Mouse (Mus musculus) mouse trophoblast stem cell (cell line): Measurements from ENCODE around the gene Eml2.
"Not testable (repeated sequence)": the region's sequence is repeated elsewhere in the genome, so short reads cannot be mapped to it uniquely, and the experiment has no call there.

ENCODE experiments used
- in situ Hi-C, 2 experiments: fragments of 300-500 bp; cut with MseI, MboI; formaldehyde crosslinking; loops; 2 replicates in 1 of 2; 3 replicates in 1 of 2; pipeline ENCODE4 v1.15.1; 2025

Eml2 gene

DNA sequence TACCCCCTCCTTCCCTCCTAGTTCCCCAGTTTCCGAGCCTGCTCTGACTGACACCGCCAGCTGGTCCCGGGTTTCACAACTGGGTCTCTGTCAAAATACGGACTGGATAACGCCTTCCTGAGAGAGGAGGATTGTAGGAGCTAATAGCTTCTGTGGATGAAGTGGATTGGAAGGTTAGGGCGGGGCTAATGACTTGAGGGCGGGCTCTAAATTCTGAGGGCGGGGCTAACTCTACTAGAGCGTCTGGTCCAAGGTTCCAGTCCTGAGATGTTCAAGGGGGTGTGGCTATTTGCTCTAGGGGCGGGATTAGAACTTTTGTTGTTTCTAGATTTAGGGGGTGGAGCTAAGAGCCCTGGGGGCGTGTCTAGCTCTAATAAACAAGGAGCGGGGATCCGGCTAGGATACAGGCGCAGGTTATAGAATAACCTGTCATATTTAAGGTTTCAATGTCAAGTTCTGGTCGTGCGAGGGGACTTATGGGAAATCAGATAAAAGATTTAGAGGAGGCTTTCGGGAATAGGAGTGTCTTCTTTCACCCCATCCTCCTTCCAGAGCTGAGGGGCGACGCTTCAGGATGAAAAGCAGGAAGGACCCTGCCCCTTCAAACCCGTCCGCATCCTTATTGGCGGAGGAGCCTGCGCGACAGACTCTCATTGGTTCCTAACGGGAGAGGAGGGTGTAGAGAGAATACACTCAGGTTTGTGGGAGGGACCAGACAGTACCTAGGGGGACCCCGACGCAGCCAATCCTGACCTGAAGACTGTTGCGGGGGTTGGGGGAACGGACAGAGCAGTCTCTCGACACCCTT, at the start of gene Eml2:
TSS of gene Eml2 (plus strand) at position 714 of the 808 bp plus-strand sequence.
- in situ Hi-C loops, result loop anchor here in 1 of 2 experiments (5.0 kb wide), 1 partner anchor 106 kb away; the partner anchor contains the start of genes Ppm1n and Rtn2

DNA sequence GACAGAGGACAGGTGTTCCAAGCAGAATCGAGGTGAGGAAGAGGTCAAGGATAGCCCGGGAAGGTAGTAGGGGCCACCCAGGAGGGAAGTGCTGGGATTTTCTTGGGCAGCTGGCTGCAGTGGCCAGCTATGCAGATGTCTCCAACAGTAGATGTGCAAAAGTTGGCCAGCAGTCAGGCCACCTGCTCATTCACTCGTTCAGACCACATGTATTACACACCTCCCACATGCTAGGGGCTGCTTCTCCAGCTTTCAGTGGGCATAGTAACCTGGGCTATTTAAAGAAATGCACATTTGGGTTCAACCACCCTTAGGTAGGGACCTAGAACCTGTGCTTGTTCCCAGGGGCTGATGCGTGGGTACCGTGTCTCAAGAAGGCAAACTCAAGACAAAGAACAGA, 48.5 kb upstream of the Eml2 start:
- in situ Hi-C loops, result no loop called here

DNA sequence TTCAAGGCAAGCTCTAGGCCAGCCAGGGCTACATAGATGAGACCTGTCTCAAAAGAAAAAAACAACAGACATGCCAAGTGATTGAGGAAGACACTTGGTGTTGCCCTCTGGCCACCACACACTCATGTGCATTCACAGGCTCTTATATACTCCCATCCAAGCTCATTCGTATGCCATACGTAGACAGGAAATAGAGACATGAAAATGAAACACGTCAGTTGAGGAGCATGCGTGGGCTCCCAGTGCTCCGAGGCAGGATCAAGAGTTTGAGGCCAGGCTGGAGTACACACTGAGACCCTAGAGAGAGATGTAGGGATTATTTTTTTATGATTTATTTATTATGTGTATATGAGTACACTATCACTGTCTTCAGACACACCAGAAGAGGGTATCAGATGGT, 46.8 kb upstream of the Eml2 start:
- in situ Hi-C loops, result no loop called here

DNA sequence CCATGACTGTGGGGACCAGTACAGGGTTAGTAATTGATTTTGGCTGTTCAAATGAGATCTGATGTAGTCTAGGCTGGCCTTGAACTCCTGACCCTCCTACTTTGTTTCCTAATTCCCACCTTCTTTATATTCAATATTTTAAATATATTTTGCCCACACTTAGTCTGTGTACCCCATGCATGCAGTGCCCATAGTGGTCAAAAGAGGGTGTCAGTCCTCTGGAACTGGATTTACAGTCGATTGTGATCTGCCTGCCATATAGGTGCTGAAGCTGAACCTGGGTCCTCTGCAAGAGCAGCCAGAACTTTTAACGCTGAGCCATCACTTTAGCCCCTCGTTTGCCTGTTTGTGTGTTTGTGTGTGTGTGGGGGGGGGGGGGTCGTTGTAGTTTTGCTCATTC, 45.6 kb upstream of the Eml2 start:
- in situ Hi-C loops, result no loop called here

DNA sequence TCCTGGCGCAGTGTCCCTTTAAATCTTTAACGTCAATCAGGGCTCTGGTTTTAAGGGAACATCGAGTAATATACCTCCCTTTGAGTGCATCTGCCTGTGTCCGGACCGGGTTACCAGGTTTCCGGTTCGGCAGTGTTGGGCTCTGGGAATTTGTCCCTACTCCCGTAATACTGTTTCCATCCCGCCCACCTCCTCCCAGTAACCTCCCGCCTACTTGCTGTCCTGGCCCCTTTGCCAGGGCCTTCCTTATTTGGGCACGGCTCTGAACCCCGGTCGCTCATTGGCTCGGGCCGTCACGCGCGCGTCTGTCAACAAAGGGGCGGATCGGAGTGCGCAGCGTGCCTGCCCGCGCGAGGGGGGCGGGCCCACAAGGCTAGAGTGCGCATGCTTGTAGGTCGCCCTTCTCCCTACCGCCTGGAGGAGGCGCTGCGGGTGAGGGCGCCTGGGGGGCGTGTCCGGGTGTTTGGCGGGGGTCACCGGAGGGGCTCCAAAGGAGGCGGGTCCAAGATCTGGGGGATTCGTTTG, 44.8 kb upstream of the Eml2 start:
- in situ Hi-C loops, result no loop called here

DNA sequence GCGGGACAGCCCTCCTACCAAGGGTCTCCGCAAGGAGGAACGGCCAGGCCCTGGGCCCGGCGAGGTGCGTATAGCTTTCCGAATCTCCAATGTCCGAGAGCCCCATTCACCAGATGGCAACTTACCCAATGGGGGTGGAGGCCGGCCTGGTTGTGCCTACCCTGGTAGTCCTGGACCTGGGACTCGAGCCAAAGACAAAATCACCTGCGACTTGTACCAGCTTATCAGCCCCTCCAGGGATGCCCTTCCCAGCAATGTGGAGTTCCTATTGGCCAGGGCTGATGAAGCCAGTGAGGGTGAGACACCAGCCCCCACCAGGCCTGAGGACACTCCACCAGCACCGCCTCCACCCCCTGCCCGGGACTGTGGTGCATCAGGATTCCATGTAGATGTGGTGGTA, 40.1 kb upstream of the Eml2 start:
- in situ Hi-C loops, result no loop called here

DNA sequence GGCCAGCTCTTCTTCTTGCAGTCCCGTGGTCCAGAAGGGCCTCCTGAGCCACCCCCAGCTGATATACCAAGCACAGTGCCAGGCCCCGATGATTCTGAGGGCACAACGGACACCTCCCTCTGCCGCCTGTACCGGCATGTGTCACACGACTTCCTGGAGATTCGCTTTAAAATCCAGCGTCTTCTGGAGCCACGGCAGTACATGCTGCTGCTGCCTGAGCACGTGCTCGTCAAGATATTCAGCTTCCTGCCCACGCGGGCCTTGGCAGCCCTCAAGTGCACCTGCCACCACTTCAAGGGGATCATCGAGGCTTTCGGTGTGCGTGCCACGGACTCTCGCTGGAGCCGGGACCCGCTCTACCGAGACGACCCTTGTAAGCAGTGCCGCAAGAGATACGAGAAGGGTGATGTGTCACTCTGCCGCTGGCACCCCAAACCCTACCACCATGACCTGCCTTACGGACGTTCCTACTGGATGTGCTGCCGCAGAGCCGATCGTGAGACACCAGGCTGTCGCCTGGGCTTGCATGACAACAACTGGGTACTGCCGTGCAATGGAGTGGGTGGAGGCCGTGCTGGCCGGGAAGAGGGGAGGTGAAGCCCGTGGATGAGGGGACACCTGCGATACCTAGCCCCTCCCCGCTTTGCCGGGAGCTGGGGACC, 39.4 kb upstream of the Eml2 start:
- in situ Hi-C loops, result no loop called here

DNA sequence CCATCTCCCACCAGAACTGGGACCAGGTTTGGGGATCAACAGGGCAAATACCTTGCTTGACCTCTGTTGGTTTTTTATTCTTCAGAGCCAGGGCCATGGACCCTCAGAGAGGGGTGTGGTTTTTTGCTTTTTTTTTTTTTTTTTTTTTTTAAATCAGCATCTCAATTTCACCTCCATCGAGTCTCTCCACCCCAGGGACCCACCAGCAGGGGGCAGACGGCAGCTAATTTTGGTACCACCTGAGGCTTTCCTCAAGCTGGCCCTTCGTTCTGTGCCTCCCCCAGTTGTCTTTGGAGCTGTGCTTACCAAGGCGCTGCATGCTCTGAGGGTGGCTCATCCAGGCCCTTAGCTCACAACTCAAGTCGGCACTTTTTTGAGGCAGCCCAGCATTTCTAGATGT, 38.8 kb upstream of the Eml2 start:
- in situ Hi-C loops, result no loop called here

DNA sequence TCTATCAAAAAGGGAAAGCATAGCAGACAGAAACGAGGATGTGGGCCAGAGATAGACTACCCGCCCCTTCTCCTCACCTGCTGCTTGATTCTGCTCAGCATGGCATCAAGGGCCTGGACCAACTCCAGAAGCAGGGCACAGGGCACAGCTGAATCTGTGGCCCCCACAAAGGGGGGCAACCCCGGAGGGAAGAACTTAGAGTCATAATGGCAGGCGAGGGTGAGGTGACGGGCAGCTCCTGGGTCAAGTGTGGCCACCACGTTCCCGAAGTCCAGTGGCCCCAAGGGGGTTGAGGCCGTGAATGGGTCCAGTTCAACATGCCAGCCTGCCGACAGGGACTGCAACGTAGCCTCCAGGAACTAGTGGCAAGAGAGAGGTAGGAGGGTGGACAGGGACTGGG, 29.4 kb upstream of the Eml2 start:
- in situ Hi-C loops, result no loop called here

DNA sequence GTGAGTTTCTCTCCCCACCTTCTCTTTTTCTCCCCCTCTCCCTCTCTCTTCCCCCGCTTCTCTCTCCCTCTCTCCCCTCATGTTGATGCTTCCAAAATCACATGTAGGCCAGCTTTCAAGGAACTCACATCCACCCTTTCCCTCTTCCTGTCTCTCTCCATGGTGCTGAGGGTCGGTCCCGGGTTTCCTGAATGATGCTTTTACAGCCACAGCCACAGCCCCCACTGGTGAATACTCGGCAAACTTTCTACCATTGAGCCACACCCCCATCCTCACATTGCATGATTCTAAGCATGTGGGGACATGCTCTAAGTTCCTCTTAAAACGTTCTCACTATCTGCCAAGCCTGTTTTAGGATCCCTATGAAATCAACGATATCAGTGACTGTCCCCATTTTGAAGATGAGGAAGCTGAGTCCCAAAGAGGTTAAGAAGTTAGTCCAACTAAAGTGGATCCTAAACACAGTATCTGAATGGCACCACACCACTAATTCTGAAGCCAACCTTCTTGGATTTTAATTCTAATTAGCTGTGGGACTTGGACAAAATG, 28.6 kb upstream of the Eml2 start:
- in situ Hi-C loops, result no loop called here

DNA sequence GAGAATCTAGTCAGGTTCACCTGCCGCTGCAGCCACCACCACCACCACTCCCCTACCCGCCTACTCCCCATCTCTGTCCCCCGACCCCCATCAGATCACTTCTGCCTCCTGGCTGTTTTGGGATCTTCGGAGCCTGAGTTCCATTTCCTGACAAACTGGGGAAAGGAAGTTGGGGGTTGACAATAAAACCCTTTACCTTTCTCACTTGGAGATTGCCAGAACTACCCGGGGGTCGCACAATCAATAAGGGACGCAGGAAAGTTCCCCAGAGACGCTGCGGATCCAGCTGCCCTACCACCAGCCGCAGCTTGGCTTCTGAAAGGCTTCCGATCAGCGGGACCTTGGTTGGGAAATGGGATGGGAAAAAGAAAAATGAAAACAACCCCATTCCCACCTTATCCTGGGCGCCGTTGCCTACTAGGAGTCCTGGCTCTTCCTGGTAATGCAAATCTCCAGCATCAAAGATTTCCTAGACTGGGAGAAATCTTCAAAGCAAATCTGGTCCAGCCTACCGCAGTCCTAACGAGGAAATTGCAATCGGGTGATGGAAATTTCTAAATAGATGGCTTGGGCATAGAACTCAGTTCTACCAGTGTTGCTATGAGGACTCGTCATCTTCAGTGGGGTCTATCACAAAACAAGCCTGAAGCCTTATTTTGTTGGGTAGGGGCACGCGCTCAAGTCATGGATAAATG, 27.9 kb upstream of the Eml2 start:
- in situ Hi-C loops, result no loop called here

DNA sequence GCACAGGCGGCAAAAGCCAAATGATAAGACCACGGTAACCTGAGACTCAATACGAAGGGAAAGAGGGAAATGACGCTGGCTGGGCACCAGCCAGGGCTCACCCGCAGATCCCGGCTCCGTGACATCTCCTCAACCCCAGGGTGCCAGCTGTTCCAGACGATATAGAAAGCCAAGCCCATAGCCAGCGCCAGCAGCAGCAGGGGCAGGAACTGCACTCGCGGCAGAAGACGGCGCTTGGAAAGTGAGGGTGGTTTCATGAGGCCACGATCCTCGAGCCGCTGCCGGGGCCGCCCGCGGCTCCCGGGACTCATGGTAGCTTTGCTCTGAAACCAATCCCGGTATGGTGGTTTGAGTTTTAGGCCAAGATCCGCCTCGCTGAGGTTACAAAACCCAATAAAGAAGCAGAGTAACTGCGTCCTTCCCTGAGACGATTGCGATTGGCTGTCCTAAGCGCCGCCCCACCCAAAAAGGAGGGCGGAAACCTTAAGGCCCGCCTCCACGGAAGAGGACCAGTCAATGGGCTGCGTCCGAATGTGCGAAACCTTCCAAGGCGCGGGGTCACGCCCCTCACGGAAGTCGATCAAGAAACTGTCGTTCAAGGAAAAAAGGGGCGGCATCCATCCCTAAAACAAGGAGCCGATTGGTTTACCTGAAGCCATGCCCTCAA, 27.2 kb upstream of the Eml2 start, which contains the start of gene Qpctl:
TSS of gene Qpctl (minus strand) at position 417 of the 667 bp plus-strand sequence.
- in situ Hi-C loops, result no loop called here

DNA sequence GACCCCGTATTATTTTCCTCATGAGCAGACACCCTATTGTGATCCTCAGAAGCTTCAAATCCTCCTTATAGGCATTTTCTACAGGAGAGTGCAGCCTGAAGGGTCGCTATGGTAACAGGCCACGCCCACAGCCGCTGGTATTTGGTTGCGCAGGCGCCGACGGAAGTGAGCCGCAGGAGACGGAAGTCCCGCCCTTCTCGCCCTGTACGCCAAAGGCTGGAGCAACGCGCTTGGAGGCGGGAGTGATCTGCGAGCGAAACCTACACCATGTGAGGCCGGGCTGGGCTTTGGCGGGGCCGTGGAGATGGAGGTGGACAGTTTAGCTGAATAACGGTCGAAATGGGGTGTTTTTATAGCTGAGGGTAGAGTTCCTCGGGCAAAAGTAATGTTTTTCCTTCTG, 26.6 kb upstream of the Eml2 start, which contains the start of gene Snrpd2:
TSS of gene Snrpd2 (plus strand) at position 97 of the 400 bp plus-strand sequence.
- in situ Hi-C loops, result no loop called here

DNA sequence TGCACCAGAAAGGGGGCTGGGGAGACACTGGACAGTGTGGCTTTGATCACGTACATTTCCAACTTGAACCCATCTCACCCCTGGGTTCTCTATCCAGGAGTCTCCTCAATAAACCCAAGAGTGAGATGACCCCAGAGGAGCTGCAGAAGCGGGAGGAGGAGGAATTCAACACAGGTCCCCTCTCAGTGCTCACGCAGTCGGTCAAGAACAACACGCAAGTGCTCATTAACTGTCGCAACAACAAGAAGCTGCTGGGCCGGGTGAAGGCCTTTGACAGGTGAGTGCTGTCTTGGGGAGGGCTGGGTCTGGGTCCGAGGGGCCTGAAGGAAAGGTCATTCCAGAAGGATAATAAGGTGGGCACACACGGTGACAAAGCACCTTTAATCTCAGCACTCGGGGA, 25.1 kb upstream of the Eml2 start:
- in situ Hi-C loops, result not testable (repeated sequence)

DNA sequence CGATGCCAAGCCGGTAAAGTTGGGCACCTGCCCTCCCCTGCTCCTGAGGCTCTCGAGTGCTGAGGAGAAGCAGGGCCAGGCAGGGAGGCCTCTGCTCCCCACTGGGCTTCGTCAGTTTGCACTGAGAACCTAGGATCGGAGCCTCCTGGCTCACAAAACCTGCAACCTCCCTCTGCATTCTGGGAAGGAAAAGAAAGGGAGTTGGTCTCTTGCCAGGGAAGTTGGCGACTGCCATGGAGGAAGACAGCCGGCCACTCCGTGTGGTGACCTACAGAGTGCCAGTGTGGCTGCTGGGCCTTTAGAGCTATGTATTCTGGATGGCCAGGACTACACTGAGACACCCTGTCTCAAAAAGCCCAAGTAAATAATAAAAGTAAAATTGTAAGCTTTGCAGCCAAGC, 21.4 kb upstream of the Eml2 start:
- in situ Hi-C loops, result no loop called here

DNA sequence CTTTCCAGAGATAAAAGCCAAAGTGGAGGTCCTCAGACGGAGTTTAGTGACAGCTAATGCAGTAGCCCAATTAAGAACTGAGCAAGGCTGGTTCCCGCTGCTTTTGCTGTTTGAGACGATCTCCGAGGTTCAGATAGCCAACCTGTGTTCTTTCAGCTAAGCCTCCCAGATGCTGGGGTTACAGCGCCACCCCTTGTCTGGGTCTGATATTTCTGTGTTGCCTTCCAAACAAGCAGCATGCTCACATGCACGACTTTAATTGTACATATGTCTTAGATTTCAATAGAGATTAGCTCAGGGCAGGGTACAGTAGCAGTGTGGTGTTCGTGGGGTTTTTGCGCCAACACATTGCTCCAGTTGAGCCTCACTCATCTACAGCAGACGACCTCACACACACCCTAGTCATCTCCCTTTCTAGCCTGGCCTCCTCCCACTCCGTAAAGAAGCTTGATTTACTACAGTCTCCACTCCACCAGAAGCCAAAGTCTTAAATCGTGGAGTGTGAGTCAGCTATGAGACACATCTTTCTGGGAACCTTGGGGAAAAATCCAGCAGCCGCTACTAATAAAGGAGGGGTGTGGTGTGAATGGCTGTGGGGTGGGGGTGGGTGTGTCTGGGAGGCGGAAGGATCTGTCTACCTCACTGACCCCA, 20.3 kb upstream of the Eml2 start:
- in situ Hi-C loops, result no loop called here

DNA sequence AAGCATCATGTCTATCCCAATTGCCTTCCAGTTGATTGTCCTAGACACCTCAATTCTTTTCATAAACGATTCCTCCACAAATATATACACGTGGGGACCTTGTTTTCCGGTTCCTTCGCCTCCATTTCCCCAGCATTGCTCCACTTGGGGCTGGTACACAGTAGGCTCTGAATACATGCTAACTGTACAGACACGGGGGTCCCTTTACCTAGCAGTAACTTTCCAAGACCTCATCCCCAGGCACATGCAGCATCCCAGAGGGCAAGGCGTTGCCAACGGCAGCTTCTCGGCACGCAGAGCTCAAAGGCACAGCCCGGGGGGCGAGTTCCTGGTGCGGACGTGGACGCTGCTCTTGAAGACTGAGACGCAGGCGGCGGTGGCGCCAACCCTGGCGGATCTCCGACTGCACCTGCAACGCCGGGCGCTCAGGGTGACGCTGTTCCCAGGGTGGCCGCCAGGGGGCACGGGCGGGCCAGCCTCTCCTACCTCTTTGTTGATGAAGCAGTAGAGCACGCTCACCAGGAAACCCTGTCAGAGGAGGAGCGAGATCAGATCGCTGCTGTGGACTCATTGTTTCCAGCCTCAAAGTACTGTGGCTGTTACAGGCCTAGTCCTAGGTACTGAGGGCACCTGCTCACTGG, 18.9 kb upstream of the Eml2 start:
- in situ Hi-C loops, result no loop called here

DNA sequence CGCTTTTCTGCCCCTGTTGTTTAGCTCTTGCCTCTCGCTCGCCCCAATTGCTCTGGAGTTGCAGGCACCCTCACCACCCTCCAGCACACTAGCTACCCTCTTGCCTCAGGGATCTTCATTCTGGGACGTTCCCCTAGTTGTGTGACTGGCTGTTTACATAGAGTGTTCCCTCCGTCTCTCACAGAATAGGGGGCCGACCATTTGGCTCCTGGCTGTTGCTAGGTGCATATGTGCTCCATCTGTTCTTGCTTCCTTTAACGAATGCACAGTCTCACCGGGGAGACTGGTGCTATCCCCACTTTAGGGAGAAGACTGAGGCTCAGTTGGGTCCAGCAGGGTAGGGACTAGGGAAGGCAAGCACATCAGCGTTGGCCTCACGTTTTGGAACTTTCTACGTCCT, 17.6 kb upstream of the Eml2 start:
- in situ Hi-C loops, result no loop called here

DNA sequence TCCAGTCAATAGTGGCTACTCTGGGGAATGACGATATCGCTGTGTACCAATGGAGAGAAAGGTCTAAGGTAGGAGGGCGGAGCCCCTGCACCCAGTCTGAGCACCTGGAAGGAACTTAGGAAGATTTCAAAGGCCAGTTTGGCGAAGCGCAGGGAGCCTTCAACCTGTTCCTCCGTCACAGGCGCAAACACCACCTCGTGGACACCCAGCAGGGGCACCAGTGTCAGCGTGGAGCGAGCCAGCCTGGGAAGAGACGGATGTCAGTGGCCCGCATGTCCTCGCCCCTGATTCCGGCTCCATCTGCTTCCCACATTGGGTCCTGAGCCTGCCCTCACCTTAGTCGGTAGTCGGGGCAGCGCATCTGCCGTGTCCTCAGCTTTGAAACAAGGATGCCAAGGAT, 16.8 kb upstream of the Eml2 start:
- in situ Hi-C loops, result no loop called here

DNA sequence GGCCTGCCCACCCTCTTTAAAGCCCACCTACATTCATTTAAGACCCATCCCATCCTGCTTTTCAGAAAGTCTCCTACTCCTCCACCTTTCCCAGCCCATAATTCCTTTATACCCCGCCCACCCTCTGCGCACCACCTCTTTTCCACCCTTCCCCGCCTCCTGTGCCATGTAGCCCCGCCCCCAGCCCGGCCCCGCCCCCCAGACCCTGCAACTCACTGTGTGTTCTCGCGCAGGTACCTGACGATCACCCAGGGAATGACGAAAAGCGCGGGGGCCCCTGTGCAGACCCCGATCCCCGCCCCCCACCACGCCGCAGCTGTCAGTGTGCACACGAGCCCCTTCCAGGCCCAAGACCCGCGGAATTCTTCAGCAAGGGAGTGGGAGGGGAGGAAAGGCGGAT, 16.1 kb upstream of the Eml2 start:
- in situ Hi-C loops, result no loop called here
